Mouse (Mus musculus) CD4-positive, CD25-positive, alpha-beta regulatory T cell, adult 2 months (primary cell): ENCODE results near the gene Elf2.

Source experiments
- DNase-seq: peaks from one replicate; pipeline ENCODE4 v3.0.0-alpha.2; 2012; ENCODE audit warnings: low read depth, low spot score

Gene Elf2

DNA sequence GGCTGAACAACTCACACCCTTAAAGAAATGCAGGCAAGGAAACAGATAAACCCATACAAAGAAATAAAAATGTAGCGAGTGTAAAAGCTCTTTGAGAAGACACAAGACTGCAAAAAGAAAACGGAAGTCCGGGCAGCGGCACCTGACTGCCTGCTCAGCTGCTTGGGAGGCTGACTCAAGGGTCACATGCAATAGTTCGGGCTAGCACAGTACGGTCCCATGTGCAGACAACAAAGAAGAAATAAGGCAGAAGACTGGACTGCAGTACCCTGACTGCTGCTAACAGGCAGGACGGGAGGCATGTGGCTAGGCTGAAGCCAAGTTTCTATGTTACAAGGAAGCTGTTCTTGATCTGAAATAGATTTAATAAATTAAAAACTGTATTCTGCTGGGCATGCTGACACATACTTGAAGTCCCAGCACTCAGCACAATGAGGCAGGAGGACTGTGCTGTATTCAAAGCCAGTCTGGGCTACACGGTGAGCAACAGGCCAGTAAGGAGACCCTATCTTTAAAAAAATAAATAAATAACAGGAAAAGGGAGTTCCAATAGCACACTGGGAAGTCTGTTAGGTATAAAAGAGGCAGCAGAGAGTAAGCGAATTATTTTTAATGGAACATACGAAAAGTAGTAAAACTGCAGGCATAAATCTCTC is 7.1 kb downstream of the Elf2 start:
- DNase-seq, result peak; percentile 69

- no peak for DNase-seq
These were observed 10.4 kb downstream of the Elf2 start for GRCm38 (mm10) chr3:51330086-51330485.

DNA sequence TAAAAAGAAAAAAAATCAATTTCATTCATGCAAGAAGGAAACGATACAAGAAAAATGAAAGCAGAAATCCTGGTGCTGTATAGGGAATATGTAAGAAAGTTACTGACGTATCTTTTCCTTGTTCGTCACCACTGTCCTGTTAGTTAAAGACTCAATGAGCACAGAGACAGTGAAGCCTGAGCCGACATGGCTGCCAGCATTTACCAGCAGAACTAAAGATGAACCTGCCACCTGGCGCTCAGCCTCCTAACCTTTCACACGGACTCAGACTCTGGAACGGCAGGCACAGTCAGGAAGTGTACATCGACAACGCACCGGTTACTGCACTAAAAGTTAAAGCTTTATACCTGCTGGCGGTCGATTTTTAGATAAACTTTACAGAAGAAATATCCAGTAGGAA is 11.9 kb downstream of the Elf2 start:
- DNase-seq, result no peak

DNA sequence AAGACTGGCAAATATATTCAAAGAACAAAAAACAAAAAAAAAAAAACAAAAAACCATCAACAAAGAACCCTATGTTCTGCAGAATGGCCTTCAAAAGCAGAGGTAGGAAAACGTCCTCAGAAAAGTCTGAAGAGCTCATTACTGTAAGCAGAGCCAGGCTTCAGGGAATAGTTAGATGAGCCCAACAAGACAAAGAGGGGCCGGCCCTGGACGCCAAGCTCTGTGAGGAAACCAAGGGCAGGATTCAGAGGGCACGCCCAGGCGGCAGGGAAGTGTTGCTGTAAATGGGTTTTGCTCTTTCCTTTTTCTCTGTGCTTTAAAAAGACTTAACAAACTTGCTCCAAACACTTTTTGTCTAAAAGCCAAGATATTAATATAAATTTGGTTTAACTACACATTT is 12.6 kb downstream of the Elf2 start:
- DNase-seq, result no peak

DNA sequence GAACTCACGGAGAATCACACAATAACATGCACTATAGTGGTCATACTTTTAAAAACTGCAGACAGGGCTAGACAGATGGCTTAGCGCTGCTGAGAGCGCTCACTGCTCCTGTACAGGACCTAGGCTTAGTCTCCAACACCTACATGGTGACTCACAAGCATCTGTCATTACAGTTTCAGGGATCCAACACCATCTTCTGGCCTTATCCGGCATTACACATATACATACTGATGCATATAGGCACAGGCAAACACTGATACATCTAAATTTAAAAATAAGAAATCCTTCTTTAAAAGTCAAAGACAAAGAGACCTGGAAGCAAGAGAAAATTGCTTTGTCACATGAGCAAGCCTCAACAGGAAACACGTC is 13.1 kb downstream of the Elf2 start:
- peak; percentile 23 for DNase-seq

GRCm38 (mm10) chr3:51326664-51327428 is 13.6 kb downstream of the Elf2 start:
- DNase-seq, result no peak

GRCm38 (mm10) chr3:51325475-51325874 is 15.0 kb downstream of the Elf2 start:
- no peak for DNase-seq

GRCm38 (mm10) chr3:51323006-51323405 is 17.5 kb downstream of the Elf2 start:
- DNase-seq, result no peak

DNA sequence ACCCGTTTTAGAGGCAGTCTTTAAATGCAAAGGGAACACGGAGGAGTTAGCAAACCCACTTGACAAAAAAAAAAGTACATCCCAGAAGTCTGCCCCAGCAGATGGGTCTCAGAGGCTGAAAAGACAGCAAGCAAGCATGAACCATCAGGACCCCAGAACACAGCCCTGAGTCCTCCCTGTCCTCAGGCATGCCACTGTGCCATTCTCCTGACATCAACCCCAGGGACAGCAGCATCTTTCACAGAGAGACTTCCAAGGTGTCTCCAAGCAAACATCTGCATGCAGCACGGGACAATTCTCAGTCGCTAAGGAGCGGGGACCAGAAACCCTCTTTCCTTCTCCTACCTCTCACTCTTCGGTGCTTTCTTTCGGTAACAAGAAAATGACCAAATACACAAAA is 18.1 kb downstream of the Elf2 start:
- DNase-seq, result no peak

GRCm38 (mm10) chr3:51321141-51321540 is 19.3 kb downstream of the Elf2 start:
- no peak for DNase-seq

GRCm38 (mm10) chr3:51318053-51318452 is 22.4 kb downstream of the Elf2 start:
- DNase-seq, result peak; percentile 43

GRCm38 (mm10) chr3:51316876-51317275 is 23.6 kb downstream of the Elf2 start:
- no peak for DNase-seq

DNA sequence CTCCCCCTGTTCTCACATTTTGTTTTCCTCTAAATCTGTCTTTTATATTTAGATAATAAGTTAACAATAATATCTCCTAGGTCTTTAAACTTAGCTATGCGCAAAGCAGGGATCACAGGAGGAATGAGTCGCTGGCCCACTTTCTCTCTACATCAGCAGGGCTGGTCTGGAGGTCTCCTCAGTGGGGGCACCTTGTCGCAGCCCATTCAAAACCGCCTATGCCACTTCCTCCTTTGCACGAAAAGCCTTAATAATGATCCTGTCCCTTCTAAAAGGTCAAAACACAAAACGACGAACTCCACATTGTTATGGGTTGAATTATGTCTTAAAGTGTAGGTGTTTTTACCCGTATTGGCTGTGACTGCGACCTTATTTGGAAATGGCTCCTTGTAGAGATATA is 28.8 kb downstream of the Elf2 start:
- DNase-seq, result peak; percentile 5

- DNase-seq, result no peak
These were observed 30.4 kb downstream of the Elf2 start for GRCm38 (mm10) chr3:51310098-51310497.

DNA sequence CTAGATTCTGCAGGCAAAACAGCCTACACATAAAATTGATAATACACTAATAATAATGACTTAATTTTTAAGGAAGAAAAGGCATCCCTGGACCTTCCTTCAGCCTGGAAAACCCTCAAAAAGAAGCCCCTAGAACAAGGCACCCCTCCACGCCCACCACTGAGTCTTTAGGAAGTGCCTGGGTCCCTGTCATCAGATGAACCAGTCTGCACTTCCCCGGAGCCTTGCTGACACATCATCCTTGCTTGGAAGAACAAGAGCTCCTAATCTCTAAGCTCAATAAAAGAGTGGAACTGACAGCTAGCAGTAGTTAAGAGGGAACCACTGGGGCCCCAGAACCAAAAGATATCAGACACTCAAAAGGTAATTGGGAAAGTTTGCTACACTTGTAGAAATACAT is 33.8 kb downstream of the Elf2 start:
- DNase-seq, result no peak

- DNase-seq, result no peak
These were observed 34.5 kb downstream of the Elf2 start for GRCm38 (mm10) chr3:51305961-51306360.

DNA sequence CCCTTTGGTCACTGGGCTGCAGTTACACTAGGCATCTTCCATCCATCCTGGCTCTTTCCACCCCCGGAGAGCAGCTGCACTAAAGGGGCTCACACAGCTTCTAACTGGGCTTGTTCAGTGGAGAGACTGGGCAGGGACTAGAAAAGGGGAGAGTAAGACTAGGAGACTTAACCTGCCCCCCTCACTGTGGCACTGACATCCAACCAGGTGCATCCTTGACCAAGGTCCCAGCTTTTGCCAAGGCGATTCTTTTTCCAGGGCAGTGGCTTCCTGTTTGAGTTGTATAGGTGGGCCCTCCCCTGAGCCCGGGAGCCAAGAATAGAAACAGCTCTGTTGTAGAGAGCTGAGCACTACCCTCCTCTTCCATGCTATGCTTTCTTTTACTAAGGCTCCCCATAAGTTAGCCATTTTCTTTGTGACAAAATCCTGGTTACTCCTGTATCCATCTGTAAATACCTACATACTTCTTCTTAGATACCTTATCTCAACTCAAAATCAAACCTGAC is 37.4 kb downstream of the Elf2 start:
- no peak for DNase-seq

DNA sequence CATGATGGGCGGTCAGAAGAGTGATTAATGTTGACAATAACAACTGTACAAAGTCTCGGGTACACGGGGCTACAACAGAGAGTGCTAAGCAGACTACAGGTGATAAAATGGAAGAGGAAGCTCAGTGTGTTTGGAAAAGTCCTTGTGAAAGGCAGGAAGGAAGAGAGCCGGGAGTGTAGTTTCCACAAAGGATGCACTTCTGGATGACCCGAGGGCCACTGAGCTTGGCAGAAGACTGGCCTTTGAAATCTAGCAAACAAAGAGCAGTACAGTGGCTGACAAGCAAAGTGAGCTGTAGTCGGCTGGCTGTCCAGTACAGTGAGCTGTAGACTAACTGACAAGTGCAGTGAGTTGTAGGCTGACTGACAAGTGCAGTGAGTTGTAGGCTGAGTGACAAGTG is 38.9 kb downstream of the Elf2 start:
- no peak for DNase-seq

DNA sequence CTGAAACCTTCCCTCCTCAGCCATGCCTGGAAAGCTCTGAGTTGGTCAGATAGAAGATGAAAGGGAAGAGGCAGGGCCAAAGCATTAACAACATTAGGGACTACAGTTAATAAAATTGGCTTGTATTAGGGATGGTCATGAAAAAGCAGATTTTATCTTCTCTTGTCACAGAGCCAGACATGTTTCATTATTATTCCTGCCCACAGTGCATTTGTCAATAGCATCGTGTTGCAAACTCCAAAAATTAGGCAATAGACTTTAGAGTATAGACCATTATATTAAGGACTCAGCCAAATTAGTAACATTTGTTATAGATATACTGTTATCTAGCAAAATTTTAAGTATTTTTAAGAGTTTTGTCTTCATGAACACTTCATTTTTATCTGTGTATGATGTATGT is 43.7 kb downstream of the Elf2 start:
- DNase-seq, result no peak

- DNase-seq, result no peak
These were observed 45.2 kb downstream of the Elf2 start for GRCm38 (mm10) chr3:51295225-51295624.

DNA sequence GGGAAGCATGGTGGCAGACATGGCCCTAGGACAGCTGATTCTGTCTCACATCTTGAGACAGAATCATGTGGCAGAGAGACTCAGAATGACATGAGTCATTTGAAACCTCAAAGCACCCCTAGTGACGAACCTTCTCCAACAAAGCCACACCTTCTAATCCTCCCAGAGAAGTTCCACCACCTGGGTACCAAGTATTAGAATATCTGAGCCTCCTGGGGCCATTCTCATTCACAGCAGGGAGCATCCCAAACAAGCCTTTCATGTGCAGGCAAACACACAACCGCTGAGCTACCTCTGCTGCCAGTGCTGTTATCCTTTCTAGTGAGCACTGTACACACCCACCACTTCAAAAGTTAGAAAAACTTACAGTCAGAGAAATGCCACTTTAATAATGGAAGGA is 46.2 kb downstream of the Elf2 start:
- DNase-seq, result no peak

GRCm38 (mm10) chr3:51288880-51289821 is 51.3 kb downstream of the Elf2 start:
- peak; percentile 90 for DNase-seq
